Mouse (Mus musculus) heart, adult 2 months (tissue): ENCODE results near the gene Tctex1d2. TPM values are rescaled to one million over a fixed set of nuclear protein-coding genes. Genes with fewer than 3 reads are reported as not detected.
A peak's percentile ranks its signal among the peaks of the same experiment; 100 is the strongest.

ENCODE experiments used
- DNase-seq, 2 experiments: peaks; one replicate each; pipeline ENCODE4 v3.0.0; 2021
- H3K27ac ChIP-seq: fragments of 200-600 bp; 2 replicates; pipeline ENCODE4 v1.8.1; 2022
- H3K27me3 ChIP-seq: fragments of 200-500 bp; 2 replicates; pipeline ENCODE4 v1.6.1; 2012; ENCODE audit warnings: mild to moderate bottlenecking, low read length, inconsistent platforms, mixed read lengths; ENCODE audit not compliant: control insufficient read depth, insufficient read depth
- H3K36me3 ChIP-seq: fragments of 200-500 bp; 2 replicates; pipeline ENCODE4 v1.6.1; 2012; ENCODE audit warnings: low read length, inconsistent platforms; ENCODE audit not compliant: control insufficient read depth, insufficient read depth
- H3K4me1 ChIP-seq: fragments of 200-500 bp; 2 replicates; pipeline ENCODE4 v1.6.1; 2011; ENCODE audit warnings: low read length; ENCODE audit not compliant: control insufficient read depth, insufficient read depth
- H3K4me3 ChIP-seq: fragments of 200-600 bp; 2 replicates; pipeline ENCODE4 v1.8.1; 2022
- H3K79me2 ChIP-seq: fragments of 200-500 bp; replicated peaks from 2 replicates; pipeline ENCODE4 v1.6.1; 2012; ENCODE audit warnings: mild to moderate bottlenecking, inconsistent platforms, low read length, moderate library complexity, mixed read lengths; ENCODE audit not compliant: control insufficient read depth, insufficient read depth
- H3K9ac ChIP-seq: fragments of 200-500 bp; 2 replicates; pipeline ENCODE4 v1.6.1; 2012; ENCODE audit warnings: low read depth, mild to moderate bottlenecking, control low read depth, inconsistent platforms, low read length, mixed read lengths
- CTCF ChIP-seq: fragments of 200-600 bp; IDR thresholded peaks from 2 replicates; pipeline ENCODE4 v1.8.1; 2022; ENCODE audit warnings: antibody characterized with exemption, mild to moderate bottlenecking, moderate library complexity
- EP300 ChIP-seq: fragments of 200-500 bp; IDR thresholded peaks from 2 replicates; pipeline ENCODE4 v1.6.1; 2011; ENCODE audit warnings: low read depth, low read length, control low read depth; ENCODE audit not compliant: insufficient read depth
- POLR2A ChIP-seq: fragments of 200-500 bp; IDR thresholded peaks from 2 replicates; pipeline ENCODE4 v1.6.1; 2011; ENCODE audit warnings: mild to moderate bottlenecking, low read depth, low read length, control low read depth; ENCODE audit not compliant: insufficient read depth
- WGBS: fragments of 180-500 bp; shearing (Covaris S2); methylation state at CpG from one replicate; pipeline ENCODE4 v1.1.7; 2018; 5-methylcytosine and 5-hydroxymethylcytosine counted together
- intact Hi-C: fragments of 180-260 bp; cut with DNase I; formaldehyde crosslinking; loops from one replicate; pipeline ENCODE4 v1.15.1; 2025
- polyA plus RNA-seq: library from polyadenylated mRNA; depleted of rRNA; stranded (reverse); fragments of >200 nt; gene quantifications from 2 replicates; pipeline ENCODE4 v1.2.3, GENCODE M21; 2012
- total RNA-seq, 2 experiments: library from RNA; stranded (reverse); gene quantifications; 2 replicates each; pipeline ENCODE4 v1.2.3; 2021

The Tctex1d2 gene
- total and polyA plus RNA-seq, 3 experiments, result 6.2 to 6.8 (median 6.2) TPM

GRCm38 (mm10) chr16:32400267-32400666 lies 19.2 kb upstream of the Tctex1d2 start, which contains the start of gene Tm4sf19:
TSS of gene Tm4sf19 (plus strand) at chr16:32400506.
- H3K79me2 ChIP-seq, result no peaks in the 10 kb centered on the region
- intact Hi-C loops, result no loop called here
- DNase-seq, result no peak
- no peak for TF ChIP-seq EP300
- no peaks in the 10 kb centered on the region for H3K27me3 ChIP-seq
- no peak within 1 kb of the TSS for H3K9ac ChIP-seq
- 77% methylated on average over 7 of the region's 7 CpGs for WGBS
- H3K4me3 ChIP-seq, result no peak within 1 kb of the TSS
- H3K27ac ChIP-seq, result no peak within 1 kb of the TSS
- peaks cover 4% of the 10 kb centered on the region for H3K4me1 ChIP-seq
- H3K36me3 ChIP-seq, result no peaks in the 10 kb centered on the region

- TF ChIP-seq CTCF (no peak), POLR2A (no peak), EP300 (no peak)
- no peaks in the 10 kb centered on the region for H3K79me2 ChIP-seq
- intact Hi-C loops, result no loop called here
- peak in 1 of 2 experiments; percentile 26 for DNase-seq
- no peak overlapping the region for H3K27ac ChIP-seq
- peaks cover 2% of the 10 kb centered on the region; the same call in 1 of the 2 replicates for H3K4me1 ChIP-seq
- no peaks in the 10 kb centered on the region for H3K36me3 ChIP-seq
- no peak overlapping the region for H3K4me3 ChIP-seq
- no peaks in the 10 kb centered on the region for H3K27me3 ChIP-seq
- H3K9ac ChIP-seq, result no peak overlapping the region
- WGBS, result 75% methylated on average over 9 of the region's 9 CpGs
Measured at GRCm38 (mm10) chr16:32401335-32401965, 18.1 kb upstream of the Tctex1d2 start.

- no peaks in the 10 kb centered on the region for H3K79me2 ChIP-seq
- no peak for DNase-seq
- intact Hi-C loops, result no loop called here
- H3K27me3 ChIP-seq, result no peaks in the 10 kb centered on the region
- no peak overlapping the region for H3K9ac ChIP-seq
- H3K27ac ChIP-seq, result no peak overlapping the region
- H3K36me3 ChIP-seq, result no peaks in the 10 kb centered on the region
- 80% methylated on average over 3 of the region's 3 CpGs for WGBS
- TF ChIP-seq EP300 (no peak), CTCF (no peak), POLR2A (no peak)
- H3K4me1 ChIP-seq, result no peaks in the 10 kb centered on the region
- H3K4me3 ChIP-seq, result no peak overlapping the region
Measured at GRCm38 (mm10) chr16:32402818-32403217, 16.7 kb upstream of the Tctex1d2 start.

- H3K4me1 ChIP-seq, result no peaks in the 10 kb centered on the region
- H3K36me3 ChIP-seq, result no peaks in the 10 kb centered on the region
- no peak overlapping the region for H3K27ac ChIP-seq
- H3K4me3 ChIP-seq, result no peak overlapping the region
- H3K9ac ChIP-seq, result no peak overlapping the region
- H3K79me2 ChIP-seq, result no peaks in the 10 kb centered on the region
- no peaks in the 10 kb centered on the region for H3K27me3 ChIP-seq
- no peak for DNase-seq
- WGBS, result 90% methylated on average over 9 of the region's 9 CpGs
- TF ChIP-seq EP300, result no peak
- no peak for TF ChIP-seq POLR2A
- TF ChIP-seq CTCF, result no peak
- intact Hi-C loops, result no loop called here
Measured at GRCm38 (mm10) chr16:32405716-32406115, 13.8 kb upstream of the Tctex1d2 start.

- Histone ChIP-seq H3K36me3 (no peaks in the 10 kb centered on the region), H3K9ac (no peak overlapping the region), H3K27me3 (no peaks in the 10 kb centered on the region), H3K4me1 (no peaks in the 10 kb centered on the region), H3K4me3 (no peak overlapping the region), H3K79me2 (no peaks in the 10 kb centered on the region), H3K27ac (no peak overlapping the region)
- intact Hi-C loops, result no loop called here
- DNase-seq, result no peak
- TF ChIP-seq EP300 (no peak), CTCF (no peak), POLR2A (no peak)
- 74% methylated on average over 6 of the region's 6 CpGs for WGBS
Measured at GRCm38 (mm10) chr16:32406671-32407070, 12.8 kb upstream of the Tctex1d2 start.

GRCm38 (mm10) chr16:32407730-32408129 lies 11.8 kb upstream of the Tctex1d2 start:
- no peak for DNase-seq
- H3K27ac ChIP-seq, result no peak overlapping the region
- H3K27me3 ChIP-seq, result no peaks in the 10 kb centered on the region
- no peak overlapping the region for H3K9ac ChIP-seq
- no peaks in the 10 kb centered on the region for H3K36me3 ChIP-seq
- intact Hi-C loops, result no loop called here
- no peaks in the 10 kb centered on the region for H3K79me2 ChIP-seq
- 76% methylated on average over 10 of the region's 10 CpGs for WGBS
- no peak for TF ChIP-seq EP300
- TF ChIP-seq CTCF, result no peak
- H3K4me1 ChIP-seq, result no peaks in the 10 kb centered on the region
- H3K4me3 ChIP-seq, result no peak overlapping the region
